Mouse (Mus musculus) lung, adult 2 months (tissue): ENCODE data around the gene Igfbp5.

Experiments used
- CTCF ChIP-seq: fragments of 200-500 bp; IDR thresholded peaks from 2 replicates; pipeline ENCODE4 v1.5.1; 2011; ENCODE audit warnings: mild to moderate bottlenecking, low read length, control low read depth; ENCODE audit not compliant: insufficient read depth
- POLR2A ChIP-seq: fragments of 200-500 bp; IDR thresholded peaks from 2 replicates; pipeline ENCODE4 v1.6.1; 2011; ENCODE audit warnings: low read depth, mild to moderate bottlenecking, control low read depth, low read length, borderline replicate concordance; ENCODE audit errors: extremely low read depth

GRCm38 (mm10) chr1:72868429-72869215 is 6.1 kb downstream of the Igfbp5 start:
- TF ChIP-seq CTCF (no peak), POLR2A (no peak)
